ENCODE assay signal across 18 mouse cellular contexts in genomic region chr4:109609770-109610169, GRCm38 (mm10). TPM values are rescaled to one million over a fixed set of nuclear protein-coding genes. Genes with fewer than 3 reads are reported as not detected.
A peak's percentile ranks its signal among the peaks of the same experiment; 100 is the strongest.
DNase-seq lines count a peak whose midpoint lies in the region; ATAC-seq and TF ChIP-seq lines count a peak whose summit lies in the region.
"Had no signal": no experiment of that assay in that cellular context is flagged by ENCODE, and none has a peak within 500 bp of the region (broad histone marks: within the 10 kb centered on the region; RNA-seq: fewer than 3 reads in every experiment).

No protein-coding gene starts in this region.

- peak; percentile 3 for DNase-seq in kidney, adult 2 months
- DNase-seq in kidney, adult 8-10 months: no peak
- peak; percentile 43 for DNase-seq in adrenal gland, postnatal 14 days
- DNase-seq in lung, postnatal 0 days (ENCODE audit: low spot score): peak; percentile 73
- no peak for DNase-seq in heart, adult 11 months
- DNase-seq: B cell, adult 2 months; cerebellum, adult 18-20 months; cerebellum, postnatal 36 days; thymus, postnatal 36 days had no signal

- peak; percentile 59 for ATAC-seq in lung, postnatal 0 days
- ATAC-seq in monocyte, adult 5-6 weeks (replicated peaks; ENCODE audit: insufficient number of reproducible peaks, low FRiP score, low TSS enrichment, poor library complexity, severe bottlenecking): peak; percentile 40; the same call in 1 of the 2 replicates
- ATAC-seq in forebrain, embryonic 12.5 days (ENCODE audit: low FRiP score): no peak
- ATAC-seq: forebrain, embryonic 16.5 days; intestine, embryonic 15.5 days had no signal

- WGBS in kidney, adult 2 months: 75% methylated on average over 1 of the region's 1 CpGs
- 32% methylated on average over 1 of the region's 1 CpGs for WGBS in lung, postnatal 0 days
- WGBS in forebrain, embryonic 12.5 days: 87% methylated on average over 1 of the region's 1 CpGs

- no peak overlapping the region for H3K9ac ChIP-seq in lung, postnatal 0 days (replicated peaks; ENCODE audit: low read depth)
- H3K9ac ChIP-seq in forebrain, embryonic 12.5 days: no peak overlapping the region
- H3K9ac ChIP-seq: hindbrain, embryonic 14.5 days; intestine, embryonic 15.5 days; limb, embryonic 12.5 days; liver, embryonic 15.5 days; neural tube, embryonic 13.5 days had no signal

- no peak for TF ChIP-seq EP300 in lung, postnatal 0 days (IDR thresholded peaks at IDR 0.05)

- no peak overlapping the region for H3K4me2 ChIP-seq in lung, postnatal 0 days (replicated peaks; ENCODE audit: low read depth, low read length)
- H3K4me2 ChIP-seq in forebrain, embryonic 12.5 days: no peak overlapping the region
- H3K4me2 ChIP-seq: hindbrain, embryonic 14.5 days; intestine, embryonic 15.5 days; limb, embryonic 12.5 days; liver, embryonic 15.5 days; neural tube, embryonic 13.5 days had no signal

- H3K4me1 ChIP-seq in kidney, adult 2 months (ENCODE audit: control insufficient read depth, insufficient read depth, low read length): no peaks in the 10 kb centered on the region
- H3K4me1 ChIP-seq in lung, postnatal 0 days (ENCODE audit: insufficient read depth, low read depth, low read length): no peaks in the 10 kb centered on the region
- H3K4me1 ChIP-seq in forebrain, embryonic 12.5 days: no peaks in the 10 kb centered on the region
- H3K4me1 ChIP-seq: embryonic facial prominence, embryonic 10.5 days; intestine, embryonic 15.5 days; limb, embryonic 12.5 days; liver, embryonic 15.5 days; neural tube, embryonic 13.5 days had no signal

- TF ChIP-seq POLR2A in kidney, adult 2 months (IDR thresholded peaks at IDR 0.05; ENCODE audit: low read depth, low read length): no peak

- no peak overlapping the region for H3K4me3 ChIP-seq in kidney, adult 2 months (ENCODE audit: insufficient read depth, low read depth, low read length)
- no peak overlapping the region for H3K4me3 ChIP-seq in lung, postnatal 0 days (ENCODE audit: low read depth, low read length)
- no peak overlapping the region for H3K4me3 ChIP-seq in forebrain, embryonic 12.5 days (replicated peaks)
- H3K4me3 ChIP-seq: embryonic facial prominence, embryonic 10.5 days; intestine, embryonic 15.5 days; limb, embryonic 12.5 days; liver, embryonic 15.5 days; neural tube, embryonic 13.5 days had no signal

- no peaks in the 10 kb centered on the region for H3K9me3 ChIP-seq in lung, postnatal 0 days (ENCODE audit: low read length)
- H3K9me3 ChIP-seq in forebrain, embryonic 12.5 days: no peaks in the 10 kb centered on the region
- H3K9me3 ChIP-seq: embryonic facial prominence, embryonic 10.5 days; intestine, embryonic 15.5 days; limb, embryonic 12.5 days; liver, embryonic 15.5 days; neural tube, embryonic 13.5 days had no signal

- no peaks in the 10 kb centered on the region for H3K27me3 ChIP-seq in kidney, adult 2 months (replicated peaks; ENCODE audit: control insufficient read depth, insufficient read depth, low read length)
- H3K27me3 ChIP-seq in lung, postnatal 0 days (replicated peaks; ENCODE audit: insufficient read depth, low read length): no peaks in the 10 kb centered on the region
- no peaks in the 10 kb centered on the region for H3K27me3 ChIP-seq in forebrain, embryonic 12.5 days
- H3K27me3 ChIP-seq: intestine, embryonic 15.5 days; limb, embryonic 12.5 days; liver, embryonic 15.5 days; neural tube, embryonic 13.5 days had no signal

- TF ChIP-seq CTCF in kidney, adult 2 months (conservative IDR thresholded peaks at IDR 0.05; ENCODE audit: insufficient read depth, insufficient read length, low read depth, low read length): no peak
- no peak for TF ChIP-seq CTCF in lung, postnatal 0 days (IDR thresholded peaks at IDR 0.05)

- H3K27ac ChIP-seq in kidney, adult 2 months (ENCODE audit: insufficient read depth, low read depth, low read length): no peak overlapping the region
- no peak overlapping the region for H3K27ac ChIP-seq in lung, postnatal 0 days (ENCODE audit: low read length)
- H3K27ac ChIP-seq in forebrain, embryonic 12.5 days: no peak overlapping the region
- H3K27ac ChIP-seq: embryonic facial prominence, embryonic 10.5 days; hindbrain, embryonic 14.5 days; intestine, embryonic 15.5 days; limb, embryonic 12.5 days; liver, embryonic 15.5 days; neural tube, embryonic 13.5 days had no signal

- H3K36me3 ChIP-seq in kidney, adult 2 months (ENCODE audit: control insufficient read depth, insufficient read depth, low read length): no peaks in the 10 kb centered on the region
- H3K36me3 ChIP-seq in lung, postnatal 0 days (ENCODE audit: insufficient read depth, low read length): no peaks in the 10 kb centered on the region
- H3K36me3 ChIP-seq in forebrain, embryonic 12.5 days (replicated peaks): no peaks in the 10 kb centered on the region
- H3K36me3 ChIP-seq: embryonic facial prominence, embryonic 10.5 days; intestine, embryonic 15.5 days; limb, embryonic 12.5 days; liver, embryonic 15.5 days; neural tube, embryonic 13.5 days had no signal

RNA-seq across cellular contexts. Expression of gene Cdkn2c, which starts 57.2 kb away (rescaled TPM):
- 8.7 and 11.5 TPM in 2 replicates for polyA plus RNA-seq in kidney, adult 2 months (2012; rRNA removed)
- total RNA-seq in adrenal gland, postnatal 14 days (2021): 49.8 and 64.3 TPM in 2 replicates
- 6.0 and 8.2 TPM in 2 replicates for polyA plus RNA-seq in lung, postnatal 0 days (2015; fragmentation: Nextera tagmentation; extraction: Ambion mirVana)
- 13.2 to 18.8 TPM (median 16.2 TPM) in 3 replicates for total RNA-seq in monocyte, adult 5-6 weeks (2017)
- polyA plus RNA-seq in forebrain, embryonic 12.5 days (2016; fragmentation: Nextera tagmentation; extraction: Ambion mirVana): 12.6 and 13.9 TPM in 2 replicates

Comparison
In these comparisons a context has a peak if more than half of its experiments do, and no peak if none do; other contexts are left out.
1. DNase-seq: peak in kidney, adult 2 months (single experiment), adrenal gland, postnatal 14 days (single experiment) and lung, postnatal 0 days (single experiment); none in kidney, adult 8-10 months (0 of 2) and heart, adult 11 months (single experiment).